14 mouse cellular contexts compared by ENCODE assay signal in genomic region chr10:98185666-98186065, GRCm38 (mm10).
DNase-seq lines count a peak whose midpoint lies in the region; ATAC-seq and TF ChIP-seq lines count a peak whose summit lies in the region.
"Had no signal": no experiment of that assay in that cellular context is flagged by ENCODE, and none has a peak within 500 bp of the region (broad histone marks: within the 10 kb centered on the region; RNA-seq: fewer than 3 reads in every experiment).

No protein-coding gene starts in this region.

- DNase-seq in cerebellum, postnatal 10 days = peak; percentile 73 to 76
- no peak for DNase-seq in cerebellum, postnatal 4 days (ENCODE audit: low spot score in 2 of 2)
- peak; percentile 58 for DNase-seq in hindbrain, postnatal 0 days (ENCODE audit: low spot score)
- DNase-seq in hindbrain, embryonic 11.5 days (ENCODE audit: low spot score) = no peak
- peak; percentile 53 for DNase-seq in midbrain, postnatal 0 days (ENCODE audit: low spot score)
- no peak for DNase-seq in midbrain, embryonic 11.5 days (ENCODE audit: low spot score, missing footprints)
- DNase-seq in frontal cortex, postnatal 10 days (ENCODE audit: low spot score in 2 of 2) = no peak
- DNase-seq: liver, embryonic 13.5 days; right cerebral cortex, adult 18-20 months; thymus, adult 2 months had no signal

- no peaks in the 10 kb centered on the region for H3K36me3 ChIP-seq in hindbrain, postnatal 0 days (ENCODE audit: insufficient read depth, low read length)
- H3K36me3 ChIP-seq in hindbrain, embryonic 11.5 days (ENCODE audit: control insufficient read depth, insufficient read depth, low read length) = no peaks in the 10 kb centered on the region
- H3K36me3 ChIP-seq in midbrain, postnatal 0 days (ENCODE audit: insufficient read depth, low read length) = no peaks in the 10 kb centered on the region
- no peaks in the 10 kb centered on the region for H3K36me3 ChIP-seq in midbrain, embryonic 11.5 days (ENCODE audit: control insufficient read depth, insufficient read depth, low read length)
- no peaks in the 10 kb centered on the region for H3K36me3 ChIP-seq in myocyte (ENCODE audit: control insufficient read depth, insufficient read depth)
- H3K36me3 ChIP-seq: embryonic facial prominence, embryonic 13.5 days; kidney, embryonic 15.5 days; liver, embryonic 13.5 days; neural tube, embryonic 15.5 days had no signal

- WGBS in hindbrain, postnatal 0 days = 48% methylated on average over 3 of the region's 3 CpGs
- 84% methylated on average over 3 of the region's 3 CpGs for WGBS in hindbrain, embryonic 11.5 days
- WGBS in midbrain, postnatal 0 days = 35% methylated on average over 3 of the region's 3 CpGs
- 58% methylated on average over 3 of the region's 3 CpGs for WGBS in midbrain, embryonic 11.5 days

- no peak for ATAC-seq in hindbrain, postnatal 0 days
- ATAC-seq in hindbrain, embryonic 11.5 days (ENCODE audit: low FRiP score) = no peak
- no peak for ATAC-seq in midbrain, postnatal 0 days (ENCODE audit: low FRiP score)
- no peak for ATAC-seq in midbrain, embryonic 11.5 days (ENCODE audit: low FRiP score)

- H3K4me2 ChIP-seq in hindbrain, postnatal 0 days (ENCODE audit: low read depth, low read length) = no peak overlapping the region
- H3K4me2 ChIP-seq in hindbrain, embryonic 11.5 days (replicated peaks; ENCODE audit: low read depth, low read length) = no peak overlapping the region
- no peak overlapping the region for H3K4me2 ChIP-seq in midbrain, postnatal 0 days (ENCODE audit: low read depth, low read length, poor library complexity, severe bottlenecking)
- no peak overlapping the region for H3K4me2 ChIP-seq in midbrain, embryonic 11.5 days
- peak overlapping the region; percentile 16 for H3K4me2 ChIP-seq in myocyte (ENCODE audit: low read depth)
- H3K4me2 ChIP-seq: embryonic facial prominence, embryonic 13.5 days; kidney, embryonic 15.5 days; liver, embryonic 13.5 days; neural tube, embryonic 15.5 days had no signal

- no peaks in the 10 kb centered on the region for H3K27me3 ChIP-seq in hindbrain, postnatal 0 days (ENCODE audit: insufficient read depth, low read length)
- no peaks in the 10 kb centered on the region for H3K27me3 ChIP-seq in hindbrain, embryonic 11.5 days (ENCODE audit: control insufficient read depth, insufficient read depth, low read length)
- H3K27me3 ChIP-seq in midbrain, postnatal 0 days (ENCODE audit: insufficient read depth, low read length) = no peaks in the 10 kb centered on the region
- no peaks in the 10 kb centered on the region for H3K27me3 ChIP-seq in midbrain, embryonic 11.5 days (ENCODE audit: control insufficient read depth, insufficient read depth, low read length)
- H3K27me3 ChIP-seq in myocyte (ENCODE audit: control insufficient read depth, insufficient read depth, insufficient read length) = no peaks in the 10 kb centered on the region
- H3K27me3 ChIP-seq: embryonic facial prominence, embryonic 13.5 days; kidney, embryonic 15.5 days; liver, embryonic 13.5 days; neural tube, embryonic 15.5 days had no signal

- H3K79me2 ChIP-seq in myocyte (ENCODE audit: control insufficient read depth, insufficient read depth) = no peaks in the 10 kb centered on the region

- H3K9ac ChIP-seq in hindbrain, postnatal 0 days (replicated peaks; ENCODE audit: low read length) = no peak overlapping the region
- no peak overlapping the region for H3K9ac ChIP-seq in hindbrain, embryonic 11.5 days (ENCODE audit: low read depth, low read length)
- H3K9ac ChIP-seq in midbrain, postnatal 0 days (replicated peaks; ENCODE audit: low read length, poor library complexity, severe bottlenecking) = no peak overlapping the region
- H3K9ac ChIP-seq in midbrain, embryonic 11.5 days (ENCODE audit: low read length) = no peak overlapping the region
- H3K9ac ChIP-seq: embryonic facial prominence, embryonic 13.5 days; kidney, embryonic 15.5 days; liver, embryonic 13.5 days; neural tube, embryonic 15.5 days had no signal

- H3K4me1 ChIP-seq in hindbrain, postnatal 0 days (ENCODE audit: insufficient read depth, low read length) = no peaks in the 10 kb centered on the region
- H3K4me1 ChIP-seq in hindbrain, embryonic 11.5 days (replicated peaks; ENCODE audit: control insufficient read depth, insufficient read depth, low read length) = no peaks in the 10 kb centered on the region
- H3K4me1 ChIP-seq in midbrain, postnatal 0 days (ENCODE audit: insufficient read depth, low read length) = no peaks in the 10 kb centered on the region
- no peaks in the 10 kb centered on the region for H3K4me1 ChIP-seq in midbrain, embryonic 11.5 days (ENCODE audit: control insufficient read depth, insufficient read depth, low read length)
- H3K4me1 ChIP-seq: embryonic facial prominence, embryonic 13.5 days; kidney, embryonic 15.5 days; liver, embryonic 13.5 days; neural tube, embryonic 15.5 days had no signal

- no peak overlapping the region for H3ac ChIP-seq in myocyte (ENCODE audit: control insufficient read depth, insufficient read length)

- no peak for TF ChIP-seq CTCF in hindbrain, postnatal 0 days (IDR thresholded peaks at IDR 0.05; ENCODE audit: low read depth)
- no peak for TF ChIP-seq CTCF in midbrain, postnatal 0 days (IDR thresholded peaks at IDR 0.05)

- no peak overlapping the region for H3K27ac ChIP-seq in hindbrain, postnatal 0 days
- no peak overlapping the region for H3K27ac ChIP-seq in hindbrain, embryonic 11.5 days (ENCODE audit: low read depth, low read length)
- H3K27ac ChIP-seq in midbrain, postnatal 0 days (ENCODE audit: low read depth, low read length) = no peak overlapping the region
- no peak overlapping the region for H3K27ac ChIP-seq in midbrain, embryonic 11.5 days (ENCODE audit: low read depth, low read length)
- H3K27ac ChIP-seq: embryonic facial prominence, embryonic 13.5 days; kidney, embryonic 15.5 days; liver, embryonic 13.5 days; neural tube, embryonic 15.5 days had no signal

- no peak overlapping the region for H3K4me3 ChIP-seq in hindbrain, postnatal 0 days (ENCODE audit: low read length)
- no peak overlapping the region for H3K4me3 ChIP-seq in hindbrain, embryonic 11.5 days (ENCODE audit: low read depth, low read length)
- H3K4me3 ChIP-seq in midbrain, postnatal 0 days (ENCODE audit: low read depth, low read length) = no peak overlapping the region
- H3K4me3 ChIP-seq in midbrain, embryonic 11.5 days (ENCODE audit: low read depth, low read length) = no peak overlapping the region
- no peak overlapping the region for H3K4me3 ChIP-seq in myocyte
- H3K4me3 ChIP-seq: embryonic facial prominence, embryonic 13.5 days; kidney, embryonic 15.5 days; liver, embryonic 13.5 days; neural tube, embryonic 15.5 days had no signal

- no peak for TF ChIP-seq POLR2A in myocyte (IDR thresholded peaks at IDR 0.05; ENCODE audit: insufficient read length, low read depth)

- H3K9me3 ChIP-seq in hindbrain, postnatal 0 days (ENCODE audit: low read length) = no peaks in the 10 kb centered on the region
- H3K9me3 ChIP-seq in hindbrain, embryonic 11.5 days (ENCODE audit: control insufficient read depth, low read length) = no peaks in the 10 kb centered on the region
- H3K9me3 ChIP-seq in midbrain, postnatal 0 days (ENCODE audit: low read length) = no peaks in the 10 kb centered on the region
- no peaks in the 10 kb centered on the region for H3K9me3 ChIP-seq in midbrain, embryonic 11.5 days (ENCODE audit: control insufficient read depth, low read length)
- H3K9me3 ChIP-seq: embryonic facial prominence, embryonic 13.5 days; kidney, embryonic 15.5 days; liver, embryonic 13.5 days; neural tube, embryonic 15.5 days had no signal

TF ChIP-seq in myocyte, 11 proteins besides CTCF, POLR2A, EP300 and RAD21:
- TF ChIP-seq MYOD1 (IDR thresholded peaks at IDR 0.05; ENCODE audit: control insufficient read depth in 1 of 3, insufficient read length in 2 of 3, low read depth in 2 of 3) (no peak), SRF (IDR thresholded peaks at IDR 0.05; ENCODE audit: control insufficient read depth, insufficient read length, low read depth) (no peak), USF1 (IDR thresholded peaks at IDR 0.05; ENCODE audit: low read depth) (no peak), TCF3 (IDR thresholded peaks at IDR 0.05; ENCODE audit: insufficient read length, low read depth) (no peak), POLR2AphosphoS2 (IDR thresholded peaks at IDR 0.05; ENCODE audit: insufficient read length, low read depth) (no peak), REST (IDR thresholded peaks at IDR 0.05; ENCODE audit: insufficient read depth, insufficient read length) (no peak), CEBPB (IDR thresholded peaks at IDR 0.05; ENCODE audit: insufficient read depth, poor library complexity, severe bottlenecking) (no peak), MYOG (IDR thresholded peaks at IDR 0.05; ENCODE audit: control insufficient read depth in 1 of 3, insufficient read depth in 1 of 3, insufficient read length in 2 of 3, low read depth in 2 of 3) (no peak), TCF12 (IDR thresholded peaks at IDR 0.05; ENCODE audit: insufficient read depth, poor library complexity, severe bottlenecking) (no peak), E2F4 (IDR thresholded peaks at IDR 0.05; ENCODE audit: insufficient read depth) (no peak), MAX (IDR thresholded peaks at IDR 0.05; ENCODE audit: low read depth) (no peak)

Comparison
In these comparisons a context has a peak if more than half of its experiments do, and no peak if none do; other contexts are left out.
1. DNase-seq: peak in cerebellum, postnatal 10 days (2 of 2), hindbrain, postnatal 0 days (single experiment) and midbrain, postnatal 0 days (single experiment); none in cerebellum, postnatal 4 days (0 of 2), hindbrain, embryonic 11.5 days (single experiment), midbrain, embryonic 11.5 days (single experiment) and frontal cortex, postnatal 10 days (0 of 2).